In the genomic region with DNA sequence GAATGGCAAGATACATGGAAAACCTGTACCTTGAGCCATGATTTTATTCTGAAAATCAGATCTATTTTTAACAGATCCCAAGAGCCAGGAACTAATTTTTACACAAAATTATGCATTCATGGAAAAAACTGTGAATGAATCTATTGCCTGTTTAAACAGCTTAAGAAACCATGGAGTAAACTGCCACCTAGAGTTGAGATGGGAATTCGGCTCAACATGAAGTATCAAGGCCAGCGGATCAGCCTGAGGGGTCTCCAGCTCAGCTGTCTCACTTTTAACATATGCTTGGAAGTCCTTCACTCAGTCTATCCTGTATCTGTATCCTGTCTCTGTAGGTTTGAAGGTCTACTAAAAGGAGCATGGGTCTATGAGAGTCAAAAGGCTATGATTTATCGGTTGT, we compare ENCODE assay signal across 14 mouse cellular contexts. TPM values are rescaled to one million over a fixed set of nuclear protein-coding genes. Genes with fewer than 3 reads are reported as not detected.
DNase-seq lines count a peak whose midpoint lies in the region; ATAC-seq and TF ChIP-seq lines count a peak whose summit lies in the region.
"Had no signal": no experiment of that assay in that cellular context is flagged by ENCODE, and none has a peak within 500 bp of the region (broad histone marks: within the 10 kb centered on the region; RNA-seq: fewer than 3 reads in every experiment).

No protein-coding gene starts in this region.

- WGBS in midbrain, embryonic 13.5 days, result 58% methylated on average over 3 of the region's 3 CpGs

- peak; percentile 16 to 38 for DNase-seq in cerebellum, postnatal 10 days
- peak; percentile 11 to 42 for DNase-seq in layer of hippocampus, adult 18-20 months (ENCODE audit: low spot score in 2 of 2)
- DNase-seq in layer of hippocampus, postnatal 25 days (ENCODE audit: extremely low spot score in 1 of 2, low spot score in 1 of 2), result no peak
- no peak for DNase-seq in Patski (ENCODE audit: low read depth, low spot score)
- no peak for DNase-seq in urinary bladder, adult 18-20 months (ENCODE audit: low spot score in 2 of 2)
- no peak for DNase-seq in right cerebral cortex, postnatal 14 days
- DNase-seq: cerebellum, adult 9-10 months; right cerebral cortex, postnatal 25 days had no signal

- no peaks in the 10 kb centered on the region for H3K9me3 ChIP-seq in midbrain, embryonic 13.5 days

- POLR2A ChIA-PET in Patski (lab: Charles Lee), result no interaction called here

- H3K4me3 ChIP-seq in midbrain, embryonic 13.5 days (replicated peaks), result no peak overlapping the region

- no peak overlapping the region for H3K27ac ChIP-seq in midbrain, embryonic 13.5 days

- in situ Hi-C loops in Patski (cut with MboI; ENCODE audit: low pct_unique_long_range_greater_than_20kb), result loop anchor here (5.0 kb wide), 1 partner anchor 359 kb away; no protein-coding TSS in a partner anchor

- no peaks in the 10 kb centered on the region for H3K36me3 ChIP-seq in midbrain, embryonic 13.5 days

- H3K4me1 ChIP-seq in midbrain, embryonic 13.5 days (replicated peaks), result no peaks in the 10 kb centered on the region

- no peak overlapping the region for H3K4me2 ChIP-seq in midbrain, embryonic 13.5 days (replicated peaks)

- H3K9ac ChIP-seq in midbrain, embryonic 13.5 days (replicated peaks), result no peak overlapping the region

- TF ChIP-seq CTCF in Patski (IDR thresholded peaks at IDR 0.05), result peak; percentile 54

- CTCF ChIA-PET in Patski (lab: Charles Lee), result no interaction called here

- H3K27me3 ChIP-seq in Patski, result peaks cover 5% of the 10 kb centered on the region
- 0 out of 2 replicates have a peak, but pooled peaks cover 7% of the 10 kb centered on the region for H3K27me3 ChIP-seq in midbrain, embryonic 13.5 days

- ATAC-seq in cerebellum, adult (ENCODE audit: insufficient number of reproducible peaks, low FRiP score, low TSS enrichment), result no peak
- no peak for ATAC-seq in Patski
- peak; percentile 83 for ATAC-seq in midbrain, embryonic 13.5 days

RNA-seq across cellular contexts. Expression of gene Snx13, which starts 30.9 kb away (rescaled TPM):
- 10 to 100 TPM; 63.5 to 65.4 TPM for total RNA-seq in layer of hippocampus, adult 18-20 months (2021)
- total RNA-seq in layer of hippocampus, postnatal 25 days (2021), result 10 to 100 TPM; 56.6 to 63.1 TPM
- 34.8 TPM for polyA plus RNA-seq in Patski (2021)
- 23.3 and 23.8 TPM in 2 replicates for polyA plus RNA-seq in midbrain, embryonic 13.5 days (2015; fragmentation: Nextera tagmentation; extraction: Ambion mirVana)

RNA-seq across cellular contexts. Expression of gene Prps1l1, which starts 31.5 kb away (rescaled TPM):
- total RNA-seq in layer of hippocampus, adult 18-20 months (2021), result not detected
- total RNA-seq in layer of hippocampus, postnatal 25 days (2021), result not detected
- not detected for polyA plus RNA-seq in Patski (2021)
- 0.09 TPM in 1 of 2 replicates, not detected in the other for polyA plus RNA-seq in midbrain, embryonic 13.5 days (2015; fragmentation: Nextera tagmentation; extraction: Ambion mirVana)
- total RNA-seq: hematopoietic stem cell, adult 5-6 weeks had no signal
- polyA plus RNA-seq: C2C12; frontal cortex, adult 2 months; limb, embryonic 11.5 days had no signal

Comparison
In these comparisons a context has a peak if more than half of its experiments do, and no peak if none do; other contexts are left out.
1. DNase-seq: peak in cerebellum, postnatal 10 days (2 of 2) and layer of hippocampus, adult 18-20 months (2 of 2); none in layer of hippocampus, postnatal 25 days (0 of 2), Patski (single experiment), urinary bladder, adult 18-20 months (0 of 2) and right cerebral cortex, postnatal 14 days (single experiment).